Mouse (Mus musculus) liver, postnatal 0 days (tissue): ENCODE measurements around the gene Clasp2.

Experiments used
- CTCF ChIP-seq: sonication (generic); IDR thresholded peaks from 2 replicates; pipeline ENCODE4 v1.5.1; 2016; ENCODE audit warnings: antibody characterized with exemption, low read depth
- EP300 ChIP-seq: IDR thresholded peaks from 2 replicates; pipeline ENCODE4 v1.6.1; 2016; ENCODE audit warnings: antibody characterized with exemption, low read depth, mild to moderate bottlenecking

DNA sequence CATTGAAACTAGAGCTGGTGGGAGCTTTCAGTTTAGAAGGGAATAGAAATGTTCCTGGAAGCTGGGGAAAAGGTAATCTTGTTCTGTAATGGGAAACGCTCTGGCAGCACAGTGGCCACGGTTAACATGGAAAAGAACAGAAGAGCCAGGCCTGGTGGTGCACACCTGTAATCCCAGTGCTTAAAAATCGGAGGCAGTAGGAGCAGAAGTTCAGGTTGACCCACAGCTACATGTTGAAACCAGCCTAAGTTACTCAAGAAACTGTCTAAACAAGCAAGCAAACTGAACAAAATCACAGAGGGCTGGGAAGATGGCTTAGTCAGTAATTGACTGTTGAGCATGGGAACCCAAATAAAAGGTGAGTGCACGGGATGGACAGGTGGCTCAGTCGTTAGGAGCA, 183.6 kb downstream of the Clasp2 start:
- TF ChIP-seq CTCF (no peak), EP300 (no peak)
